Mouse (Mus musculus) liver, embryonic 14.5 days (tissue): ENCODE results near the gene Atp5d. TPM values are rescaled to one million over a fixed set of nuclear protein-coding genes. Genes with fewer than 3 reads are reported as not detected.

ENCODE experiments used
- ATAC-seq: fragments of 200-750 bp; cut with Nextera tagmentation; 2 replicates; pipeline ENCODE4 v1.8.0; 2017; ENCODE audit warnings: moderate number of reproducible peaks, mild to moderate bottlenecking, moderate library complexity; ENCODE audit not compliant: insufficient read depth
- DNase-seq, 3 experiments: peaks; one replicate each; pipeline ENCODE4 v3.0.0-alpha.2; 2012 to 2013; ENCODE audit warnings: low read depth in 3 of 3, low spot score in 3 of 3
- H3K27ac ChIP-seq: fragments of 300-500 bp; sonication (generic); 2 replicates; pipeline ENCODE4 v1.5.1; 2014; ENCODE audit warnings: moderate library complexity, mild to moderate bottlenecking, control low read depth, inconsistent platforms
- H3K27me3 ChIP-seq: fragments of 300-500 bp; sonication (generic); 2 replicates; pipeline ENCODE4 v1.6.1; 2014; ENCODE audit warnings: mild to moderate bottlenecking, low read length, moderate library complexity; ENCODE audit not compliant: control insufficient read depth, insufficient read depth
- H3K36me3 ChIP-seq: fragments of 300-500 bp; sonication (generic); replicated peaks from 2 replicates; pipeline ENCODE4 v1.6.1; 2014; ENCODE audit warnings: low read depth; ENCODE audit not compliant: control insufficient read depth, insufficient read depth
- H3K4me1 ChIP-seq, 2 experiments: fragments of 200-500 bp in 1 of 2; fragments of 300-500 bp in 1 of 2; sonication (generic) in 1 of 2; replicated peaks; 2 replicates each; pipeline ENCODE4 v1.6.1; 2012 to 2014; ENCODE audit warnings: antibody characterized with exemption in 1 of 2, inconsistent platforms in 1 of 2, low read length in 1 of 2; ENCODE audit not compliant: control insufficient read depth in 2 of 2, insufficient read depth in 2 of 2
- H3K4me2 ChIP-seq: fragments of 300-500 bp; sonication (generic); 2 replicates; pipeline ENCODE4 v1.6.1; 2014; ENCODE audit warnings: low read depth, mild to moderate bottlenecking, control low read depth, moderate library complexity
- H3K4me3 ChIP-seq, 2 experiments: fragments of 200-500 bp in 1 of 2; fragments of 300-500 bp in 1 of 2; sonication (generic) in 1 of 2; 2 replicates each; pipeline ENCODE4 v1.5.1; 2012 to 2014; ENCODE audit warnings: low read depth in 2 of 2, low read length in 2 of 2, mild to moderate bottlenecking in 2 of 2, control low read depth in 1 of 2, inconsistent platforms in 1 of 2, moderate library complexity in 1 of 2; ENCODE audit not compliant: insufficient read depth in 1 of 2
- H3K9ac ChIP-seq: fragments of 300-500 bp; sonication (generic); replicated peaks from 2 replicates; pipeline ENCODE4 v1.6.1; 2014; ENCODE audit warnings: mild to moderate bottlenecking, control low read depth, moderate library complexity
- H3K9me3 ChIP-seq: fragments of 300-500 bp; sonication (generic); 2 replicates; pipeline ENCODE4 v1.6.1; 2016; ENCODE audit warnings: low read length, mixed read lengths; ENCODE audit not compliant: control insufficient read depth
- CTCF ChIP-seq: IDR thresholded peaks from 2 replicates; pipeline ENCODE4 v1.5.1; 2016; ENCODE audit warnings: antibody characterized with exemption, low read depth, control low read depth
- EP300 ChIP-seq: IDR thresholded peaks from 2 replicates; pipeline ENCODE4 v1.6.1; 2016; ENCODE audit warnings: antibody characterized with exemption, low read depth
- WGBS: fragments of 180-500 bp; shearing (Covaris S2); extraction: QIAGEN DNeasy Blood & Tissue Kit; methylation state at CpG from one replicate; pipeline ENCODE4 v1.1.7; 2014; ENCODE audit not compliant: insufficient replicate concordance; 5-methylcytosine and 5-hydroxymethylcytosine counted together
- polyA plus RNA-seq, 2 experiments: library from polyadenylated mRNA; depleted of rRNA in 1 of 2; stranded (reverse) in 1 of 2; unstranded in 1 of 2; fragments of >200 nt; fragmentation: Nextera tagmentation in 1 of 2; extraction: Ambion mirVana in 1 of 2; gene quantifications; 2 replicates each; pipeline versions ENCODE4 v1.2.1 to v1.2.3; 2012 to 2014

The Atp5d gene
- polyA plus RNA-seq, 2 experiments = 211 to 249 TPM

DNA sequence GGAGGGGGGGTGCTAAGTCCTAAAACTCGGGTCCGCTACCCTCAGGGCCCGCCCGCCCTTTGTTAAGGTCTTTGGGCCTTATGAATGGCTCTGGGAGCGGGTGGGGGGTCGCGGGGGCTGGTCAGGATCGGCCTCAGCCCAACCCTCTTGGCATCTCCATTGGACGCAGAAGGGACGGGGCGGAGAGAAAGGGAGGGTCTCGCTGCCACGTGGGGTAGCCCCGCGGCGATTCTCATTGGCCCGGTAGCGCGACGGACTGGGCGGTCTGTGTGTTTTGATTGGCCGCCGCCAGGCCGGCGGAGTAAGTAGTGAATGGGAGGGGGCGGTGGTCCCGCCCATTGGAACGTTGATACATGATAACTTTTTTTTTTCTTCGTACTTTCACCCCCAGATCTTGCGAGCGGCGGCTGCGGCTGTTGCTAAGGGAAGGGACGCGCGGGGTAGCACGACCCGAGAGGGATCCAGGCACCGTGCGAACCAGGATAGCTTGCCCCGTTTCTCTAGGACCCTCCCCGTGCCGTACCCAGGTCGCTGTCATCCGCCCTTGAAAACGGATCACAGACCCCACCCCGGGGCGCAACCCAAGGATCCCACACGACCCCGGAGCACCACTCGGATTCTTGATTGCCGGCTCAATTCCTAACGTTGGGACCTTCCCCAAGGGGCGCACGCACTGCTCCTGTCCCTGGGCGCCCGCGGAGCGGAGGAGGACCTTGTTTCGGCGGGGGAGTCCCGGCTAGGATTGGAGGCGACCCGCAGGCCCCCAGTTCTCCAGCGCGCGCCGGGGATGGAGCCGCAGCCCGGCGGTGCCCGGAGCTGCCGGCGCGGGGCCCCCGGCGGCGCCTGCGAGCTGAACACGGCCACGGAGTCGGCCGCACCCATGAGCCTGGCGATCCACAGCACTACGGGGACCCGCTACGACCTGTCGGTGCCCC, 11.1 kb downstream of the Atp5d start:
- Histone ChIP-seq H3K9ac (peak overlapping the region; percentile 84), H3K9me3 (no peaks in the 10 kb centered on the region), H3K4me1 (peaks cover 26 to 29% of the 10 kb centered on the region in 2 experiments), H3K4me2 (peak overlapping the region; percentile 99), H3K4me3 (peak overlapping the region; percentile 72 to 90), H3K36me3 (peaks cover 33% of the 10 kb centered on the region), H3K27ac (peak overlapping the region; percentile 94), H3K27me3 (no peaks in the 10 kb centered on the region)
- DNase-seq = peak; percentile 92 to 93 (median 93)
- TF ChIP-seq CTCF = no peak
- no peak for TF ChIP-seq EP300
- WGBS = under 1% methylated on average over 88 of the region's 88 CpGs
- ATAC-seq = peak; percentile 76

DNA sequence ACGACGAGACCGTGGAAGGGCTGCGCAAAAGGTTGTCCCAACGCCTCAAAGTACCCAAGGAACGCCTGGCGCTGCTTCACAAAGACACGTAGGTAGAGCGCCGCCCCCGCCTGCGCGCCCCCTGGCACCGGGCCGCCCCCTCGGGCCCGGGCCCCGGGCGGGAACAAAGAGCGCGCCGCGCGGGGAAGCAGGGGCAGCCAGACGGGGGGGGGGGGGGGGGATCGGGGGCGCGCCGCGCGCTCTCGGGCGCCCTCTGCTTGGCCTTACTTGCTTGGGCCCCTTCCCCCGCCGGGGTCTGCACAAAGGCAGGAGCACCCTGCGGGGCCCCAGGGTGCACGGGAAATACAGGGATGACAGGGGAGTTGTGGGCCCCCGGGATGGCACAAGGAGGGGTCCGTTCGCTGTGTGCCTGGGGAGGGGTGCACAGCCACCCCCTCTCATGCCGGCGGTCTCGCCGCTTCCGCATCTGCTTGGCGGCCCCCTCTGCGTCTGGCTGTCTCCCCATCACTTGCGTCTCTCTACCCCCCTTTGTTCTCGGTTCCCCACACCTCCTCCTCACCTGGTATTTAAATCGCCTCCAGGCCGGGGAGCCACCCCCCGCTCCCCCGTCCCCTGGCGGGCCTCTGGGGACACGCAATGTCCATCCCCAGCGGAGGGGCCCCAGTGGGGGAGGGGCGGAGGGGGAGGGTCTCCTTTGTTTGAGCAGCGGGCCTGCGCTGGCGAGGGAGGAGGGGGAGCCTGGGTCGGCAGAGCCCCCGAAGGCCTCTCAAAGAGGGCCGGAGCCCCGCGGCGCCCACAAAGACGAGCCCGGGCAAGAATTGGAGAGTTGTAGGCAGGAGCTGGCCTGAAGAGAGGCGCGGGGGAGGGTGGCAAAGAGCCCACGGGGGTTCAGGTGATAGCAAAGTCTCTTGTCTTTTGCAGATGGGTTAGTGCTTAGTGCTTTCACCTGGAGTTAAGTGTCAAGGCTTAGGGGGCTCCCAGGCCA, 12.1 kb downstream of the Atp5d start:
- Histone ChIP-seq H3K9me3 (no peaks in the 10 kb centered on the region), H3K27ac (peak overlapping the region; percentile 78), H3K36me3 (peaks cover 36% of the 10 kb centered on the region), H3K4me1 (peaks cover 26 to 28% of the 10 kb centered on the region in 2 experiments), H3K9ac (peak overlapping the region; percentile 84), H3K4me2 (peak overlapping the region; percentile 99), H3K27me3 (no peaks in the 10 kb centered on the region), H3K4me3 (peak overlapping the region; percentile 72 to 90)
- under 1% methylated on average over 57 of the region's 71 CpGs for WGBS
- no peak for TF ChIP-seq CTCF
- TF ChIP-seq EP300 = no peak
- DNase-seq (no peak), ATAC-seq (no peak)

DNA sequence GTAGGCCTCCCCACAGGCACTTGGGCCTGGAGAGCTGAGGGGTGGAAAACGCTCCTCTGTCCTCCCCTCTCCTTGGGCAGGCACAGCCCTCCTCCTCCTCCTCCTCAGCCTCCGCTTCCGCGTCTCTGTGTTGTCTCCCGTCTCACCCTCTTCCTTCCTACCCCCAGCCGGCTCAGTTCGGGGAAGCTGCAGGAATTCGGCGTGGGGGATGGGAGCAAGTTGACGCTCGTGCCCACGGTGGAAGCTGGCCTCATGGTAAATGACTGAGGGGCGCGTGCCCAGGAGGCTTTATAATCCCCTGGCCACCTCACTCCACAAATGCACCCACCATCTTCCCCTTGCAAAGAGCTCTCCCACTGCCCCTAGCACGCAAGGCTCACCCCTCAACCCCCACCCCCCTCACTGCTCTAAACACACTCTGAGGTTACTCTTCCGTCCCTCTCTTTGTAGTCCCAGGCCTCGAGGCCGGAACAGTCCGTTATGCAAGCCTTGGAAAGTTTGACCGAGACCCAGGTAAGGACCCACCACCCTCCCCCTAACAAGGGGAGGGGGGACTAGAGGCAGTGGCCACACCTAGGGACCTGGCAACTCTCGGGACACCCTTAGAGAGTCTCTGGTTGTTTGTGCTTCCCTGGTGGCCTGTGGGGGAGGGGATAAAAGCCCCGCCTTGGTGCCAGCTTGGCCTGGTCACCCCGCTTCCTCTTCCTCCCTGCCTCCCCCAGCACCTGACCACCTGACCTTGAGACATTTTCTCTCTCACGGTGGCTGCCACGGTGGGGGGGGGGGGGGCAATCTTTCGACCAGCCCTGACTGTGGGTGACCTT, 13.0 kb downstream of the Atp5d start:
- H3K4me1 ChIP-seq = peaks cover 18 to 19% of the 10 kb centered on the region in 2 experiments
- H3K4me3 ChIP-seq = peak overlapping the region; percentile 72 to 90
- TF ChIP-seq CTCF (no peak), EP300 (no peak)
- WGBS = 5% methylated on average over 26 of the region's 26 CpGs
- ATAC-seq (no peak), DNase-seq (no peak)
- H3K27ac ChIP-seq = peak overlapping the region; percentile 78
- H3K9me3 ChIP-seq = no peaks in the 10 kb centered on the region
- no peaks in the 10 kb centered on the region for H3K27me3 ChIP-seq
- H3K9ac ChIP-seq = peak overlapping the region; percentile 84
- H3K36me3 ChIP-seq = peaks cover 42% of the 10 kb centered on the region
- peak overlapping the region; percentile 99 for H3K4me2 ChIP-seq

DNA sequence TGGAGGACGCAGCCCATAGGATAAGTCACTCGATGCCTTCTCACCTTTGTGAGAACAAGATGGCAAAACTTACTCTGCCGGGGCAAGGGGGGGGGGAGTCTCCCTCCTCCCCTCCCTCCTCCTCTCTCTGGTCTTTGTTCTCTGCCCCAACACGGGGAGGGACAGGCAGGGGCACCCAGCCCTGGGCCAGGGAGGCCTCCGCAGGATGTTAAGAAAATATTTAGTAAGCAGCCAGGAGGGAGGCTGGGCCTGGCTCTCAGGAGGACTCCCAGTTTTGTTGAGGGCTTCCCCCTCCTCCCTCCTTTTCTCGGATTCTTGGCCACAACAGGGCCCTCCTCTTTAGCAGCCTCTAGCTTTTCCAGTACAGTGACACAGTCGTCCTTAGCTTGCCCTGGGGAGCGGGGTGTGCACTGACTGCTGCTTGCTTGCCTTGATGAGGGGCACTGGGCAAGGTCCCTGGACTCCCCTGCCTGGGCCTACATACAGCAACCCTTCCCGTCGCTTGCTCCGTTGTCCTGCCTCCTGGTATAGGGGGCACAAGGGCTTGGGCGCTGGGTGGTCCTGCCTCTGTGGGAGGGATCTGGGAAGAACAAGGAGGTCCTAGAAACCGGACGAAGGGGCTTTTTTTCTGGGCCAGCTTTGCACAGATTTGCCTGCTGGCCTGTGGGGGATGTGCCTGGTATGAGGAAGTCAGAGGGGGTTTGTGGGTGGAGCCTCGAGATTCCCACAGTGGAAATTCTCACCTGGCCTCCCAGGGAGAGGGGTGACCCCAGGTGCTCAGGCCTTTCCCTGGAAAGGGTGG, 13.8 kb downstream of the Atp5d start:
- WGBS = 35% methylated on average over 15 of the region's 15 CpGs
- ATAC-seq (no peak), DNase-seq (no peak)
- Histone ChIP-seq H3K4me1 (peaks cover 9 to 10% of the 10 kb centered on the region in 2 experiments), H3K36me3 (peaks cover 51% of the 10 kb centered on the region), H3K4me2 (peak overlapping the region; percentile 99), H3K27ac (peak overlapping the region; percentile 26), H3K9me3 (no peaks in the 10 kb centered on the region), H3K9ac (peak overlapping the region; percentile 39), H3K27me3 (no peaks in the 10 kb centered on the region), H3K4me3 (peak overlapping the region; percentile 72 to 90)
- no peak for TF ChIP-seq CTCF
